Mouse (Mus musculus): Measurements from ENCODE around the gene Igll1.

Gene Igll1

GRCm38 (mm10) chr16:16854836-16855235, 8.9 kb downstream of the Igll1 start:
- DNase-seq (ENCODE audit: low read depth) = peak; percentile 86

- no peak for DNase-seq (ENCODE audit: low read depth)
These were observed 11.4 kb downstream of the Igll1 start for GRCm38 (mm10) chr16:16852411-16852810.

- peak; percentile 47 for DNase-seq (ENCODE audit: low read depth)
These were observed 14.6 kb downstream of the Igll1 start for GRCm38 (mm10) chr16:16849196-16849595.

GRCm38 (mm10) chr16:16829671-16830070, 34.1 kb downstream of the Igll1 start:
- DNase-seq (ENCODE audit: low read depth) = no peak

GRCm38 (mm10) chr16:16828757-16829615, 34.8 kb downstream of the Igll1 start, which contains the start of gene Spag6l:
TSS of gene Spag6l (minus strand) at chr16:16829456.
- DNase-seq (ENCODE audit: low read depth) = no peak

GRCm38 (mm10) chr16:16826223-16826622, 37.6 kb downstream of the Igll1 start:
- no peak for DNase-seq (ENCODE audit: low read depth)

GRCm38 (mm10) chr16:16825476-16825875, 38.3 kb downstream of the Igll1 start:
- DNase-seq (ENCODE audit: low read depth) = no peak

Data from 416B (cell line).